Mouse (Mus musculus): ENCODE measurements around the gene Gm49366.
A peak's percentile ranks its signal among the peaks of the same experiment; 100 is the strongest.
"Not testable (repeated sequence)": the region's sequence is repeated elsewhere in the genome, so short reads cannot be mapped to it uniquely, and the experiment has no call there.

Gm49366 gene

DNA sequence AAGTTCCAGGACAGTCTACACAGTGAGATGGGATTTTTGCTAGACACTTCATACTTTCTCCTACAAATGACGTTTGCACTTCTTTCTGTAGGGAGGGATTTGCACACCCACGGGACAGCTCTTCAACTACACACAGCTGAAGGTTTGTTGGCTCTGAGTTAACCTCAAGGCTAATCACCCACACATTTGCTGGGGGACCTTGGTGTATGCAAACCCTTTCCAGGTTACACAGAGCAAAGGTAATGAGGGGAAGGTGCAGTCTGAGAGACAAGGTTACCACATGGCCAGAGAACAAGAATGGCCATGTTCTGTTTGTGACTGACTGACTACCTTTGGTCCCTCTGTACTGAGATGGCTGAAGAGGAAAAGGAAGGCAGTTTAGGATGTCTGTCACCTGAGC is 45.1 kb downstream of the Gm49366 start:
- DNase-seq (ENCODE audit: extremely low spot score), result no peak

DNA sequence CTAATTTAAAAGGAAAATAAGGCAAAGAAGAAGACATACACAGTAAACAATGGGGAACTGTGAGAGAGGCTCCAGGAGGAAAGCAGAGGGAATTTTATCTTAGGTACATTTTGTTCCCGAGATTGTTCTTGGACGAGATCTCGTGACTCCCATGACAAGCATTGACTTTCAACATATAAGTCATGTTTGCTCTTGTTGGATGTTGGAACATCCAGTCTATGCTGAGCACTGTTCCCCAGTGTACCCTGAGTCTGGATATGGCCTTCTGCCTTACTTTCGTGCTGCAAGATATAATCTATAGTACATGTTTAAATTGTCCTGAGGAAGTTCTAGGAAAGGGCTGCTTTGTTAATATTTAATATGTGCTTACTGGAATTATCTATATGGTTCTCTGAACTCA is 45.8 kb downstream of the Gm49366 start:
- no peak for DNase-seq (ENCODE audit: extremely low spot score)

DNA sequence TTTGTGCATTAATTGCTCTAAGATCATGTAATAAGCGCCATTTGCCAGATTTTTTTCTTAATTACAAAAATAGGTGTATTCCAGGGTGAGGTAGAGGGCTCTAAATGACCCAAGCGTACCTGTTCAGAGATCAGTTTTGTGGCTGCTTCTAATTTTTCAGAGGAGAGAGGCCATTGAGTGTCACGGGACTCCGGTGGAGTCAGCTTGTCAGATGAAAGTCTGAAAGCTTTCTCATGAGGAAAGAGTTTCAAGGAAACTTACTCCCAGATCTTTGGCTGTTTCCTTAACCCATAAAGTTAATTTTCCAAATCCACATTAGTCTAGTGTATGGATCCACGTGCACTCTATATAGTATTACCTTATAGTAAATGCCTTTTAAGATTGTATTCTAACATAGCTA is 55.9 kb downstream of the Gm49366 start:
- not testable (repeated sequence) for DNase-seq (ENCODE audit: extremely low spot score)

DNA sequence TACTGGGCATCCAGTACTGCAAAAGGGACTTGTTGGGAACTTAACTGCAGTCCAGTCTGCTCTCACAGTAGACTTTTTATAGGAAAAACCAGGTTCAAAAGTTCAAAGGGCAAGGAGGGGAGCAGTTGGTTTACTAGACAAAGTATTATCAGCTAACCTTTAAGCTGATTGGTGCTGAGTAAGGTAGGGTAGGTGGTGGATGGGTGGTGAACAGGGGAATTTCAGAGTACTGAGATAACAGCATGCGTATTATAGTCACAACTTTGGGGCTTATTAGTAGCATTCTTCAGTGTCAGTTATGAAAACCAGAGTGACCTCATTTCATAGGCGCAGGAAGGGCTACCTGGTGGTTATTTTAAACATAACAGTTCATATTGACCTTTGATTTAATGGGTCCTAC is 60.9 kb downstream of the Gm49366 start:
- DNase-seq (ENCODE audit: extremely low spot score), result no peak

DNA sequence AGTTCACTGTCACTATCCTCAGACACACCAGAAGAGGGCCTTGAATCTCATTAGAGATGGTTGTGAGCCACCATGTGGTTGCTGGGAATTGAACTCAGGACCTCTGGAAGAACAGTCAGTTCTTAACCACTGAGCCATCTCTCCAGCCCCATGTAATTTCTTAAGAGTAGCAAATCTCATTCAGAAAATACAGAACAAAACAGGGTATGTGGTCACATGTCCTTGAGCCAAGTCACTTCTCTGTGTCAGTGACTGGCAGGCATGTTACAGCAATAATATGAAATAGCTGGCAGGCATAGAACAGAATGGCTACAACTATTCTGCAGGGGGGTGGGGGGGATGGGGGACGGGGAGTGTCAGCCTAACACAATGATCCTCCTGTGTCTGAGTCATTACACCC is 61.3 kb downstream of the Gm49366 start:
- no peak for DNase-seq (ENCODE audit: extremely low spot score)

DNA sequence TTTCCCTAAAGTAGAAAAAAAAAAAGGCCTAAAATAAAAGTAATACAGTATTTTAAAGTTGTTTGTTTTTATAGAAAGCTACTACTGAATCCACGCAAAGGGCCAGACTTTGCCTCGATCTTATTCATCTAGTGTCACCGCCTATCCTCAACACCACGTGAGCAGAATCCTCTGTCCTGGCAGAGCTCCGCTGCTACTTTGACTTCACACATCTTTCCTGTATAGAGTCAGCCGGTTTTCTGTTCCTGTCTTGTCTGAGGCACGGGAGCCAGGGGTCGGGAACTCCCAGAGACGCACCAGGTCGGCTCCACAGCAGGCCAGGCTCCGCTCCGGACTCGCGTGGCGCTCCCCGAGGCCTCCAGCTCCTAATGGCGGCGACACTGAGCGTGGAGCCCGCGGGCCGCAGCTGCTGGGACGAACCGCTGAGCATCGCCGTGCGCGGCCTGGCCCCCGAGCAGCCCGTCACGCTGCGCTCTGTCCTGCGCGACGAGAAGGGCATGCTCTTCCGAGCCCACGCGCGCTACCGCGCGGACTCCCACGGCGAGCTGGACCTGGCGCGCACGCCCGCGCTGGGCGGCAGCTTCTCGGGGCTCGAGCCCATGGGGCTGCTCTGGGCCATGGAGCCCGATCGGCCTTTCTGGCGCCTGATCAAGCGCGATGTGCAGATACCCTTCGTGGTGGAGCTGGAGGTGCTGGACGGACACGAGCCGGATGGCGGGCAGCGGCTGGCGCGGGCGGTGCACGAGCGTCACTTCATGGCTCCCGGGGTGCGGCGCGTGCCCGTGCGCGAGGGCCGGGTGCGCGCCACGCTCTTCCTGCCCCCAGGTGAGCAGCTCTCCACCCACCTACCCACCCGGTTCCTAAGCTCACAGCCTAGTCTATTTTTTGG is 62.1 kb downstream of the Gm49366 start, which contains the start of gene Acot6:
Gene Acot6 (plus strand): TSS at position 51 of the 889 bp plus-strand sequence.
- peak; percentile 59 for DNase-seq (ENCODE audit: extremely low spot score)

DNA sequence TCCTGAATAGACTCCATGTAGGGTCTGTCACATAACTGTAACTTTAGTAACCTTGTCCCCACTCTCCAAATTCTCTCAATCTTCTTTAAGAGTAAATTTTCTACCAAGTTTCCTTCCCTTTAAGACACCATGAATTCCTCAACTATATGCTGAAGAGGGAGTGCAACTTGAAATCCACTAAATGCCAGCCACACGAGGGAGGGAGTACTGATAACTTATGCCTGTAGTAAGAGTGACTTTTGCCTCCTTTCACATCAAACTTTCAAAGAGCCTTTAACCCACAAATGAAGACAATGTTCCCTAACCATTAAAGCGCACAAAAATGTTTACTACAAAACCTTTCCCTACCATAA is 62.7 kb downstream of the Gm49366 start:
- peak; percentile 8 for DNase-seq (ENCODE audit: extremely low spot score)

DNA sequence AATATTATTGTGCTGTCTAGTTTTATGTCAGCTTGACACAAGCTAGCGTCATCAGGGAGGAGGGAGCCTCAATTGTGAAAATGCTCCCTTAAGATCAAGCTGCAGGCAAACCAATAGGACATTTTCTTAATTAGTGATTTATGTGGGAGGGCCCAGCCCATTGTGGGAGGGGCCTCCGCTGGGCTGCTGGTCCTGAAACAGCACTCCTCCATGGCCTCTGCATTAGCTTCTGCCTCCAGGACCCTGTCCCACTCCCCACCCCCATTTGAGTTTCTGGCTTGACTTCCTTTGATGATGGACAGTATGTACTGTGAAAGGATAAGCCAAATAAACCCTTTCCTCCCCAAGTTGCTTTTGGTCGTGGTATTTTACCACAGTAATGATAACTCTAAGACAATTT is 68.3 kb downstream of the Gm49366 start:
- DNase-seq (ENCODE audit: extremely low spot score), result no peak

DNA sequence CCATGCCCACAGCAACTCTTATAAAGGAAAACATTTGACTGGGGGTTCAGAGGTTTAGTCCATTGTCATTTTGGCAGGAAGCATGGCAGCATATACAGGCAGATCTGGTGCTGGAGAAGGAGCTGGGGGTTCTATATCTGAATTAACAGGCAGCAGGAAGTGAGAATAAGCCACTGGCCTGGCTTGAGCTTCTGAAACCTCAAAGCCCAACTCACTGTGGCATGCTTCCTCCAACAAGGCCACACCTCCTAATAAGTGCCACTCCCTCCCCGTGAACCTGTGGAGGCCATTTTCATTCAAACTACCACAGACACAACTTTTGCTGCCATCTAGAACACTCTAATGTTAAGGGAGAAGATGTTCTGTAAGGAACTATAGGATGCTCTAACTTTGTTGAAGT is 69.0 kb downstream of the Gm49366 start:
- DNase-seq (ENCODE audit: extremely low spot score), result no peak
